Comparison of ENCODE assay signal across 8 mouse cellular contexts in the genomic region with DNA sequence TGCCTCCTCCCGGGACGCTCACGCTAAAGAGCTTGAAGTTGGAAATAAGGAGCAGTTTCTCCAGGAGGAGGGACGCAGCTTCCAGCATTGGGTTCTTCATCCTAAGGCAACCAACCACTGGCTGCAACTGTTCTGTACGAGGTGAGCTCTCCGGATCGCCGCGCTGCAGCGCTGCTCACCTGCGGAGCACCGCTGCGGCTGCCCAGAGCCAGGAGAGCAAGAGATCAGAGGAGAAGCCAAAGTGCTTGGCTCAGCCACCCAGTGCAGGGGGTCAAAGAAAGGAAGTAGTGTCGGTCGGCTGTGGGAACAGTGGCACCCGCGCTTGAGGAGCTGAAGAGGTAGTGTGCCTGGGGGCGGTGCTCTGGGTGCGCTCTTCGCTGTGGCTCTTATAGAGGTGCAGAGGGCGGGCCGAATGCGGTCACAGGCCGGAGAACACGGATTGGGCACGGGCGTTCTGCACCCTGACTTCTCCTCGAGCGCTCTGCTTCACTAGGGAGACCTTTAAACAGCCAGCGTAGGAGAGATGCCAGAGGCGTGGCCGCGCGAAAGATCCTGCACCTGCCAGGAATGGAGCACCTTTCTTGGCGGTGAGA. TPM values are rescaled to one million over a fixed set of nuclear protein-coding genes. Genes with fewer than 3 reads are reported as not detected.
DNase-seq lines count a peak whose midpoint lies in the region; ATAC-seq lines count a peak whose summit lies in the region.

A gene (minus strand): TSS at position 361 of the 593 bp plus-strand sequence.

- H3K4me1 ChIP-seq in limb, embryonic 10.5 days = peaks cover 15% of the 10 kb centered on the region
- H3K4me1 ChIP-seq in midbrain, embryonic 11.5 days (ENCODE audit: control insufficient read depth, insufficient read depth, low read length) = peaks cover 5% of the 10 kb centered on the region

- WGBS in limb, embryonic 10.5 days = under 1% methylated on average over 35 of the region's 35 CpGs
- WGBS in midbrain, embryonic 11.5 days = 1% methylated on average over 35 of the region's 35 CpGs

- no peak within 1 kb of the TSS for H3K27ac ChIP-seq in limb, embryonic 10.5 days
- H3K27ac ChIP-seq in midbrain, embryonic 11.5 days (ENCODE audit: low read depth, low read length) = no peak within 1 kb of the TSS

- ATAC-seq in hematopoietic stem cell, adult 5-6 weeks (replicated peaks in 1 of 2; ENCODE audit: insufficient read depth in 1 of 2, low FRiP score in 2 of 2, low TSS enrichment in 1 of 2, low read depth in 1 of 2, poor library complexity in 2 of 2, severe bottlenecking in 2 of 2) = peak; percentile 88 to 93
- ATAC-seq in midbrain, embryonic 11.5 days (ENCODE audit: low FRiP score) = peak; percentile 77

- no peaks in the 10 kb centered on the region for H3K36me3 ChIP-seq in limb, embryonic 10.5 days
- H3K36me3 ChIP-seq in midbrain, embryonic 11.5 days (ENCODE audit: control insufficient read depth, insufficient read depth, low read length) = no peaks in the 10 kb centered on the region

- H3K9me3 ChIP-seq in limb, embryonic 10.5 days (replicated peaks) = no peaks in the 10 kb centered on the region
- H3K9me3 ChIP-seq in midbrain, embryonic 11.5 days (ENCODE audit: control insufficient read depth, low read length) = no peaks in the 10 kb centered on the region; the same call in 1 of the 2 replicates

- H3K4me2 ChIP-seq in midbrain, embryonic 11.5 days = peak within 1 kb of the TSS; percentile 93

- H3K27me3 ChIP-seq in limb, embryonic 10.5 days (ENCODE audit: low read depth, poor library complexity, severe bottlenecking) = peaks cover 46% of the 10 kb centered on the region
- peaks cover 23% of the 10 kb centered on the region for H3K27me3 ChIP-seq in midbrain, embryonic 11.5 days (ENCODE audit: control insufficient read depth, insufficient read depth, low read length)

- DNase-seq in gastrocnemius, postnatal 10 days = peak; percentile 7
- DNase-seq in gastrocnemius, adult 8-10 months (ENCODE audit: low spot score in 2 of 2) = no peak
- DNase-seq in embryo, embryonic 10.5 days (ENCODE audit: low spot score) = peak; percentile 43
- DNase-seq in limb, embryonic 10.5 days (ENCODE audit: low spot score) = no peak
- no peak for DNase-seq in midbrain, embryonic 11.5 days (ENCODE audit: low spot score, missing footprints)
- no peak for DNase-seq in thymus, postnatal 36 days
- no peak for DNase-seq in layer of hippocampus, adult 18-20 months (ENCODE audit: low spot score in 2 of 2)

- peak within 1 kb of the TSS; percentile 53 for H3K4me3 ChIP-seq in limb, embryonic 10.5 days
- H3K4me3 ChIP-seq in midbrain, embryonic 11.5 days (ENCODE audit: low read depth, low read length) = peak within 1 kb of the TSS; percentile 44

- H3K9ac ChIP-seq in midbrain, embryonic 11.5 days (ENCODE audit: low read length) = peak within 1 kb of the TSS; percentile 33

RNA-seq across cellular contexts. Expression of the gene that starts here (rescaled TPM):
- under 1 TPM; 0.23 TPM for total RNA-seq in gastrocnemius, postnatal 10 days (2021)
- not detected for total RNA-seq in gastrocnemius, adult 8-10 months (2022)
- not detected in 2 replicates for total RNA-seq in hematopoietic stem cell, adult 5-6 weeks (2017)
- polyA plus RNA-seq in limb, embryonic 10.5 days (2016; fragmentation: Nextera tagmentation; extraction: Ambion mirVana) = not detected in 2 replicates
- 0.05 and 0.07 TPM in 2 replicates for polyA plus RNA-seq in midbrain, embryonic 11.5 days (2014; fragmentation: Nextera tagmentation; extraction: Ambion mirVana)
- total RNA-seq in layer of hippocampus, adult 18-20 months (2021) = not detected

Comparison
In these comparisons a context has a peak if more than half of its experiments do, and no peak if none do; other contexts are left out.
1. Peak in DNase-seq in gastrocnemius, postnatal 10 days; RNA of the gene not detected or under 1 TPM.
2. Peak in ATAC-seq in hematopoietic stem cell, adult 5-6 weeks; RNA of the gene not detected or under 1 TPM.
3. Peak in ATAC-seq, H3K4me3 ChIP-seq, H3K9ac ChIP-seq and H3K4me2 ChIP-seq in midbrain, embryonic 11.5 days; RNA of the gene not detected or under 1 TPM.